Comparison of ENCODE assay signal across 13 mouse cellular contexts in genomic region chr2:35775651-35776055, GRCm38 (mm10).
A peak's percentile ranks its signal among the peaks of the same experiment; 100 is the strongest.
DNase-seq lines count a peak whose midpoint lies in the region; TF ChIP-seq lines count a peak whose summit lies in the region.
"Had no signal": no experiment of that assay in that cellular context is flagged by ENCODE, and none has a peak within 500 bp of the region (broad histone marks: within the 10 kb centered on the region; RNA-seq: fewer than 3 reads in every experiment).

No protein-coding gene starts in this region.

- intact Hi-C loops in heart, postnatal 36 days (cut with DNase I): no loop called here

- H3K4me3 ChIP-seq in cortical plate, adult 2 months (ENCODE audit: insufficient read depth, low read length): no peak overlapping the region
- H3K4me3 ChIP-seq: limb, embryonic 12.5 days; midbrain, embryonic 10.5 days; neural tube, embryonic 12.5 days had no signal

- TF ChIP-seq POLR2A in cortical plate, adult 2 months (IDR thresholded peaks at IDR 0.05; ENCODE audit: extremely low read depth, insufficient read depth, low read length): no peak

- H3K27ac ChIP-seq in cortical plate, adult 2 months (ENCODE audit: insufficient read depth, low read length): 0 out of 2 replicates have a peak overlapping the region, but pooled peaks have one; percentile 15
- H3K27ac ChIP-seq: limb, embryonic 12.5 days; midbrain, embryonic 10.5 days; neural tube, embryonic 12.5 days had no signal

- TF ChIP-seq CTCF in cortical plate, adult 2 months (IDR thresholded peaks at IDR 0.05; ENCODE audit: extremely low read depth, insufficient read depth, low read length): no peak

- peak; percentile 34 for DNase-seq in layer of hippocampus, adult 9-11 months
- no peak for DNase-seq in layer of hippocampus, postnatal 36 days
- peak; percentile 80 for DNase-seq in brain, adult 2 months (ENCODE audit: low read depth, low spot score)
- peak; percentile 9 to 32 for DNase-seq in heart, postnatal 36 days
- no peak for DNase-seq in urinary bladder, postnatal 10 days (ENCODE audit: low spot score)
- DNase-seq in layer of hippocampus, adult 8-10 months (ENCODE audit: low spot score in 2 of 2): no peak
- DNase-seq in liver: no peak
- DNase-seq: kidney, postnatal 10 days; spleen, adult 18-20 months had no signal

- peaks cover 7% of the 10 kb centered on the region for H3K4me1 ChIP-seq in cortical plate, adult 2 months (ENCODE audit: control insufficient read depth, insufficient read depth, low read length)
- H3K4me1 ChIP-seq: limb, embryonic 12.5 days; neural tube, embryonic 12.5 days had no signal

Comparison
In these comparisons a context has a peak if more than half of its experiments do, and no peak if none do; other contexts are left out.
1. DNase-seq: peak in layer of hippocampus, adult 9-11 months (single experiment), brain, adult 2 months (single experiment) and heart, postnatal 36 days (2 of 2); none in layer of hippocampus, postnatal 36 days (0 of 2), urinary bladder, postnatal 10 days (single experiment), layer of hippocampus, adult 8-10 months (0 of 2) and liver (single experiment).